In the genomic region with DNA sequence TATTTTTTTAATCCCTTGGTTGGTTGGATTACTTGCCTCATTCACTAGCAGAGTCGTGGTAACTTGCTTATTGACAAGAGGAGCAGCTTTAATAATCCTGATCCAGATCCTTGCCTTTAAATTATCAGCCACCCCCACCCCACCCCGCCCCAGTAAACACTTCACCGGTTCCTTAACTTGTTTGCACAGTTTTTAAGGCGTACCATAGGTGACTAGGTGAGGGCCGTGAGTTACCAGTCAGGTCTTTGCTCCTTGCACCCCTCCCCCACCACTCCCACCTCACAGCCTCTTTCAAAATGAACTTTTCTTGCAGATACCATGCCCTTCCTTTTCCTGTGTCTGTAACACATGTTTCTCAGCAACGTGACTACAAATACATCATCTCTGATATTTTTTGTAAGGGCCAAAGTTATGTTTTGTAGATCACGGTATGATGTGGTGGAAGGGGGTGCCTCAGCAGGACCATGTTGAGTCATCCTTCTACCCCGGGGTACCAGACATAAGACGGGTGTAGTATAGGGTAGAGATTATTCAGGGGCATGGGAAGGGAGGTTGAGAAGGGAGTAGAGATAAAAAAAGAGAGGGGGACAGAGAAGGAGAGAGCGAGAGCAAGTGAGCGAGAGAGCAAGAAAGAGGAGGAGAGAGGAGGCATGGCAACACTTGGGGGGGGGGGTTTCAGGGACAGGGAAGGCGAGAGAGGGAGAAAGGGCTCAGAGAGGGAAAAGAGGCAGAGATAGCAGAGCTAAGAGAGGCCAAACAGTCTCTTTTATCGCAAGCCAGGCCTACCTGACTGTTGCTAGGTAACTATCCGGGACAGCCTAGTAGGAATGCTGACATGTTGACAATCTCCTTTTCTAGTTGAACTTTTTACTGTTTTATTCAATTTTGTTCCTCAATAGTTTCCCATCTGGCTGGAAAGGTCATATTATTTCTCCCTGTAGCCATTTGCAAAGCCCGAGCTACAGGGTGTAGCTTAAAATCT, we compare ENCODE assay signal across 13 mouse cellular contexts. TPM values are rescaled to one million over a fixed set of nuclear protein-coding genes. Genes with fewer than 3 reads are reported as not detected.
A peak's percentile ranks its signal among the peaks of the same experiment; 100 is the strongest.
DNase-seq lines count a peak whose midpoint lies in the region; ATAC-seq lines count a peak whose summit lies in the region.
"Had no signal": no experiment of that assay in that cellular context is flagged by ENCODE, and none has a peak within 500 bp of the region (broad histone marks: within the 10 kb centered on the region; RNA-seq: fewer than 3 reads in every experiment).

No protein-coding gene starts in this region.

- no peak for DNase-seq in heart, postnatal 14 days
- peak; percentile 30 for DNase-seq in CD4-positive, CD25-positive, alpha-beta regulatory T cell, adult 2 months (ENCODE audit: low read depth, low spot score)
- DNase-seq in ZHBTc4 (ENCODE audit: low read depth, low spot score) = peak; percentile 7
- peak; percentile 46 for DNase-seq in liver, embryonic 13.5 days
- DNase-seq in frontal cortex, adult 2 months (ENCODE audit: extremely low spot score in 1 of 2, low spot score in 1 of 2) = no peak
- no peak for DNase-seq in thymus, adult 18-20 months
- DNase-seq in kidney, postnatal 10 days = no peak
- DNase-seq: cerebellum, postnatal 36 days; kidney, postnatal 4 days; thymus, postnatal 14 days had no signal

- H3K4me1 ChIP-seq in heart, embryonic 14.5 days (ENCODE audit: control insufficient read depth in 2 of 2, insufficient read depth in 2 of 2, low read length in 2 of 2) = peaks cover 7 to 19% of the 10 kb centered on the region in 2 experiments; a peak in 3 of 4 replicates
- peaks cover 72% of the 10 kb centered on the region for H3K4me1 ChIP-seq in liver, embryonic 13.5 days (replicated peaks)
- H3K4me1 ChIP-seq: hindbrain, embryonic 15.5 days had no signal

- H3K4me2 ChIP-seq in heart, embryonic 14.5 days (ENCODE audit: low read length) = peak overlapping the region; percentile 12; the same call in 1 of the 2 replicates
- peak overlapping the region; percentile 56 for H3K4me2 ChIP-seq in liver, embryonic 13.5 days
- H3K4me2 ChIP-seq: hindbrain, embryonic 15.5 days had no signal

- no peak overlapping the region for H3K4me3 ChIP-seq in heart, embryonic 14.5 days (ENCODE audit: control insufficient read depth in 1 of 2, insufficient read depth in 1 of 2, low read depth in 1 of 2, low read length in 2 of 2)
- H3K4me3 ChIP-seq in liver, embryonic 13.5 days (replicated peaks) = peak overlapping the region; percentile 21
- H3K4me3 ChIP-seq: hindbrain, embryonic 15.5 days had no signal

- H3K27me3 ChIP-seq in heart, embryonic 14.5 days (ENCODE audit: control insufficient read depth, insufficient read depth, low read length) = no peaks in the 10 kb centered on the region
- H3K27me3 ChIP-seq in liver, embryonic 13.5 days = no peaks in the 10 kb centered on the region
- H3K27me3 ChIP-seq: hindbrain, embryonic 15.5 days had no signal

- H3K9ac ChIP-seq in heart, embryonic 14.5 days (ENCODE audit: low read length) = no peak overlapping the region
- peak overlapping the region; percentile 59 for H3K9ac ChIP-seq in liver, embryonic 13.5 days
- H3K9ac ChIP-seq: hindbrain, embryonic 15.5 days had no signal

- no peaks in the 10 kb centered on the region for H3K36me3 ChIP-seq in heart, embryonic 14.5 days (ENCODE audit: control insufficient read depth, insufficient read depth, low read length)
- no peaks in the 10 kb centered on the region for H3K36me3 ChIP-seq in liver, embryonic 13.5 days
- H3K36me3 ChIP-seq: hindbrain, embryonic 15.5 days had no signal

- ATAC-seq in heart, embryonic 14.5 days (ENCODE audit: insufficient number of reproducible peaks, insufficient read depth, low FRiP score, low read depth) = no peak
- peak; percentile 75 for ATAC-seq in liver, embryonic 13.5 days (ENCODE audit: low read depth)

- intact Hi-C loops in heart, postnatal 14 days (cut with DNase I) = no loop called here

- no peaks in the 10 kb centered on the region for H3K9me3 ChIP-seq in heart, embryonic 14.5 days (ENCODE audit: control insufficient read depth, low read length)
- H3K9me3 ChIP-seq in liver, embryonic 13.5 days (replicated peaks) = no peaks in the 10 kb centered on the region
- H3K9me3 ChIP-seq: hindbrain, embryonic 15.5 days had no signal

- H3K27ac ChIP-seq in heart, embryonic 14.5 days (replicated peaks in 1 of 2; ENCODE audit: control insufficient read depth in 1 of 2, insufficient read depth in 1 of 2, low read depth in 2 of 2, low read length in 2 of 2) = peak overlapping the region; percentile 44 to 51; a peak in 3 of 4 replicates
- H3K27ac ChIP-seq in liver, embryonic 13.5 days = peak overlapping the region; percentile 98
- H3K27ac ChIP-seq: hindbrain, embryonic 15.5 days had no signal

- WGBS in heart, embryonic 14.5 days = 48% methylated on average over 14 of the region's 15 CpGs
- WGBS in liver, embryonic 13.5 days (ENCODE audit: insufficient replicate concordance) = 23% methylated on average over 15 of the region's 15 CpGs

RNA-seq across cellular contexts. Expression of a gene that starts 12.0 kb away (rescaled TPM):
- 67.1 and 67.3 TPM in 2 replicates for polyA plus RNA-seq in heart, embryonic 14.5 days (2014; fragmentation: Nextera tagmentation; extraction: Ambion mirVana)
- 10 to 100 TPM; 34.3 to 38.2 TPM for total RNA-seq in heart, postnatal 14 days (2021)
- polyA plus RNA-seq in liver, embryonic 13.5 days (2015; fragmentation: Nextera tagmentation; extraction: Ambion mirVana) = 30.1 and 33.6 TPM in 2 replicates
- polyA plus RNA-seq in frontal cortex, adult 2 months (2012; rRNA removed) = 47.9 and 52.0 TPM in 2 replicates

RNA-seq across cellular contexts. Expression of a gene that starts 26.3 kb away (rescaled TPM):
- 2.4 and 3.6 TPM in 2 replicates for polyA plus RNA-seq in heart, embryonic 14.5 days (2014; fragmentation: Nextera tagmentation; extraction: Ambion mirVana)
- total RNA-seq in heart, postnatal 14 days (2021) = under 1 TPM; 0.32 to 0.60 TPM
- polyA plus RNA-seq in liver, embryonic 13.5 days (2015; fragmentation: Nextera tagmentation; extraction: Ambion mirVana) = 1.6 and 1.7 TPM in 2 replicates
- polyA plus RNA-seq in frontal cortex, adult 2 months (2012; rRNA removed) = 2.5 and 3.1 TPM in 2 replicates

RNA-seq across cellular contexts. Expression of a gene that starts 39.0 kb away (rescaled TPM):
- 28.1 and 29.9 TPM in 2 replicates for polyA plus RNA-seq in heart, embryonic 14.5 days (2014; fragmentation: Nextera tagmentation; extraction: Ambion mirVana)
- 10 to 100 TPM; 21.7 to 24.1 TPM for total RNA-seq in heart, postnatal 14 days (2021)
- 7.0 and 7.6 TPM in 2 replicates for polyA plus RNA-seq in liver, embryonic 13.5 days (2015; fragmentation: Nextera tagmentation; extraction: Ambion mirVana)
- polyA plus RNA-seq in frontal cortex, adult 2 months (2012; rRNA removed) = 61.5 and 66.1 TPM in 2 replicates

RNA-seq across cellular contexts. Expression of a gene that starts 51.9 kb away (rescaled TPM):
- 6.9 and 8.1 TPM in 2 replicates for polyA plus RNA-seq in heart, embryonic 14.5 days (2014; fragmentation: Nextera tagmentation; extraction: Ambion mirVana)
- total RNA-seq in heart, postnatal 14 days (2021) = 1 to 10 TPM; 4.6 to 4.9 TPM
- polyA plus RNA-seq in liver, embryonic 13.5 days (2015; fragmentation: Nextera tagmentation; extraction: Ambion mirVana) = 4.4 and 5.0 TPM in 2 replicates
- 6.7 and 6.8 TPM in 2 replicates for polyA plus RNA-seq in frontal cortex, adult 2 months (2012; rRNA removed)

RNA-seq across cellular contexts. Expression of a gene that starts 53.8 kb away (rescaled TPM):
- 2.0 and 2.1 TPM in 2 replicates for polyA plus RNA-seq in heart, embryonic 14.5 days (2014; fragmentation: Nextera tagmentation; extraction: Ambion mirVana)
- total RNA-seq in heart, postnatal 14 days (2021) = under 1 TPM; 0.59 to 0.88 TPM
- polyA plus RNA-seq in liver, embryonic 13.5 days (2015; fragmentation: Nextera tagmentation; extraction: Ambion mirVana) = 0.86 and 0.92 TPM in 2 replicates
- 0.42 and 0.59 TPM in 2 replicates for polyA plus RNA-seq in frontal cortex, adult 2 months (2012; rRNA removed)
- polyA plus RNA-seq: spleen, adult 2 months had no signal

Comparison
In these comparisons a context has a peak if more than half of its experiments do, and no peak if none do; other contexts are left out.
1. DNase-seq: peak in CD4-positive, CD25-positive, alpha-beta regulatory T cell, adult 2 months (single experiment), ZHBTc4 (single experiment) and liver, embryonic 13.5 days (single experiment); none in heart, postnatal 14 days (0 of 2), frontal cortex, adult 2 months (0 of 2), thymus, adult 18-20 months (0 of 2) and kidney, postnatal 10 days (single experiment).